Mouse (Mus musculus): ENCODE results near the gene Necab2.

The Necab2 gene

GRCm38 (mm10) chr8:119459724-119460123, 13.2 kb downstream of the Necab2 start:
- no peak for DNase-seq

DNA sequence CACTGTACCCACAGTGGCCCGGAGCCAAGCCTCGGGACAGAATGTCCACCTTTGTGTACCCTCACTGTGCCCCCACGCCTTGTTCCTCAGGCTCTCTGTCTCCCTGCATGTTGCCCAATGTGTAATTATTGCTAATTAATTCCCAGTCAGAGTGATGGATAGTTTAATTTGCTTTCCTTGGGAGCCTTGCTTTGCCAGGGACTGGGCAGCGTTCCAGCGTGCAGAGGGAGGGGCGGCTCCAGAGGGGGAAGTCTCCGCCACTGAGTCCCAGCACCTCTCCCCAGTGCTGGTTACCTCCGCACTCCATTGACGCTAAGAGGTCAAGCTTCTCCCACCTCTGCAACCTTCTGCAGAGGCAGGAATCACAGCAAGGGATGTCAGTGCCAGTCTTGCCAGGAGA, 14.8 kb downstream of the Necab2 start:
- no peak for DNase-seq

- no peak for DNase-seq
These were observed 17.2 kb downstream of the Necab2 start for GRCm38 (mm10) chr8:119463709-119464108.

GRCm38 (mm10) chr8:119466105-119466504, 19.6 kb downstream of the Necab2 start:
- peak; percentile 67 for DNase-seq

DNA sequence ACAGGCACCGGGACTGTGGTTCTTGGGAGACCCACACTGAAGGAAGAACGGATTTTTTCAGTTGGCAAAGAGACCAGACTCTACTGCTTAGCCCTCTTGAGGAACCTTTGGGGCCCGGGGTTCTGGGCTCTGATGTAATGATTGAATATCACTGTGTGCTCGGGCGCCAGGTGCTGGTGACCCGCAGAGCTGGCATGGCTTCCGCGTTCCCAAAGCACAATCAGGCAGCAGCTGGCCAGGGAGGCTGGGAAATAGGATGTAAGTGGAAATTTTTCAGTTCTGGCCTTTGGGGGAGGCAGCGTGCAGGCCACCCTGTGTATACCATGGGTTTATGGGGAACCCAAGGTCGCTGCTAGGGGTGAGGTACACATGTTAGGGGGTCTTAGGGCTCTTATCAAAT, 20.3 kb downstream of the Necab2 start:
- no peak for DNase-seq

GRCm38 (mm10) chr8:119468091-119468490, 21.6 kb downstream of the Necab2 start:
- no peak for DNase-seq

DNA sequence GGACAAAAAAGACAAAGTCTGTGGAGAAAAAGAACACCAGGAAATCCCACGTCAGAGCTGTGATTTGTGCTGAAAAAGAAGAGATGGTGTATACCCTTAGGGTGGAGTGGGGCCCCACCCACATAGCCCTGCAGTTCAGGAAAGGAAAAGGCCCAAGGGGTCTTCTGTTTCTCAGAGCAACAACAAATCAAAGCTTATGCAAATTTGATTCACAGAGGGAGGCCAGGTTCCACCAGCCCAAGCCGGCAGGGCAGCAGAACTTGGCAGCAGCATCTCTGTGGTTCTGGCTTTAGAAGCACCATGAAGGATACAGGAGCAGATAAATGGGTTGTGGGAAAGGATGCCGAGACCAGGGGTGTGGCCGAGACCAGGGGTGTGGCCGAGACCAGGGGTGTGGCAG, 32.2 kb downstream of the Necab2 start:
- DNase-seq: no peak

GRCm38 (mm10) chr8:119484145-119484896, 37.8 kb downstream of the Necab2 start:
- DNase-seq: no peak

DNA sequence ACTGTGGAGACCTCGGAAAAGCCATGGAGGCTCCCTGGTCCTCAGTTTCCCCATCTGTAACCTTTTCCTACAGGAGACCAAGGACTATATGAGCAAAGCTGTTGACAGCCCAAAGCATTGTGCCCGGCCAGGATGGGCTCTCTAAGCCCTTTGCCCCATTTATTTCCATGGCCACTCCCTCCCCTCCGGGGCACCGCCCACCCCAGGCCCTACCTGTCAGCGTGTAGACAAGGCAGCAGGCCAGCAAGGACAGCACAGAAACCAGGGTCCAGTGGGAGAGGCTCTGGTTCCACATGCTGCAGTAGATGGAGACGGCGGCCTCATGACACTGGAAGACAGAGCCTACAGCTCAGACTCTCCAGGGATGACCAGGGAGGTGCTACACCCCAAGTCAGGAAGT, 40.6 kb downstream of the Necab2 start:
- no peak for DNase-seq

DNA sequence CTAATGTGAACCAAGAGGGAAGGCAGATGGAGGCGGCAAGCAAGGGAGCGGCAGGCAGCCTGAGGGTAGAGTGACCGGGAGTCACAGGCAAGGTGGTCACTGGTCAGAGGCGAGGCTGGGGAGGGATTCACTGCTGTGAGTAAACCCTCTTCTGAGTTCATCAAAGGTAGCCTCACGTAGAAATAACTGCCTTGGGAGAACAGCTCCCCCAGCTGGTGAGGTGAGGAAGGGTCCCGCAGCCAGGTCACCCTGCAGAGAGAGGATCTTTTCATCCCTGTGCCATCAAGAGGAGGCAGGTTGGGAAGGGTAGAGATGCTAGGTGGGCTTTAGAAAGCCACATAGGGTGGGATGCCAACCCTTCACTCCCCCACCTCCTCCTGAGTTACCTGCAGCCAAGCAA, 50.3 kb downstream of the Necab2 start:
- peak; percentile 80 for DNase-seq

DNA sequence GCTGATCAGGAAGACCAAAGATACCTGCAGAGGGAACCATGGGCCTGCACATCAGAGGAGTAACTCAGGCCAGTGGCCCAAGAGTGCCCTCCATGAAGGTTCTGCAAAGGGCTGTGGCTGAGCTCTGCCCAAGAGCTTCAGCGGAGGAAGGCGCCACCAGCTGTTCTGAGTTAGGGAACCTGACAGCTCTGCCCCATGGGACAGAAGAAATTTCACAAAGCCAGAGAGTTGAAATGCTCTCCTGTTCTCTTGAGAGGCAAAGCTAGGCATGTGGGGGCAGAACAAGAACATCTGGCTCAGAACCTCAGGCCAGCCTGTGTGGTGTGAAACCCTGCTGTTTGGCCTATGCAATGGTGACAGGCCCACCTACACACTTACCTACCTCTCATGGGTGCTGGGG, 53.3 kb downstream of the Necab2 start:
- DNase-seq: no peak

GRCm38 (mm10) chr8:119501598-119501997, 55.1 kb downstream of the Necab2 start, which contains the start of gene Slc38a8:
Gene Slc38a8, minus strand, starts transcription at chr8:119501698.
- DNase-seq: no peak

DNA sequence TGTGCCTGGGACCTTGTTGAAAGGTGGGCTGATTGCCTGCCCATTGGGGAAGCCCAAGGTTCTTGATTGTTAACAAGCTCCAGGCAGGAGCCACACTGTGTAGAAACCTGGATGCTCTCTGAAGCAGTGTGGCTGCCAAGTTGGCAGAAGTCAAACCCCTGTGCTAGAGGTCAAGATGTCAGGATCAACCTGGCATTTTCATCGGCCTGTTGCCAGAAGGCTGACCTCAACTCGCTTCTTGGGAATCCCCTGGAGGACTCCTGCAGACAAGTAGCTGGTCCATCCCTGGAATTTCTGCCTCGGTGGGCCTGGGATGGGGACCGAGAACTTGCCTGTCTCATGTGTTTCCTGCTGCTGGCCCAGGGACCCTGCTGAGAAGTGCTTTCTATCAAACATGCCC, 55.6 kb downstream of the Necab2 start:
- DNase-seq: no peak

GRCm38 (mm10) chr8:119503191-119503767, 56.8 kb downstream of the Necab2 start:
- no peak for DNase-seq

DNA sequence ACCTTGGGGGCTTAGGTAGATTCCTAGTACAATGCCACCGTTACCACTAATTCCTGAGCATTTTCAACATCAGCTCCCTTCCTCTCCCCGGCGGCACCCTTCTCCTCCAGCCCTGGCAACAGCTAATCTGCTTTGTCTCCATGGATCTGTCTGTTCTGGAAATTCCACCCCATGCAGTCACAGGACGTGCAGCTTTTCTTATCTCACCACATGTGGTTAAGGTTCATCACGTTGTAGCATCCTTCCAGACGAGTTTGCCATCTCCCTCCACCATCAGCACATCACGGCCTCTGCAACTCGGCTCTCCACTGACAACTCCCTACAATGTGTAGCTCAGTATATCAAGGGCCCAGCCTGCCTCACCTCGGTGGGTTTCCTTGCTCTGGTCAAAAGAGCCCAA, 59.0 kb downstream of the Necab2 start:
- no peak for DNase-seq

DNA sequence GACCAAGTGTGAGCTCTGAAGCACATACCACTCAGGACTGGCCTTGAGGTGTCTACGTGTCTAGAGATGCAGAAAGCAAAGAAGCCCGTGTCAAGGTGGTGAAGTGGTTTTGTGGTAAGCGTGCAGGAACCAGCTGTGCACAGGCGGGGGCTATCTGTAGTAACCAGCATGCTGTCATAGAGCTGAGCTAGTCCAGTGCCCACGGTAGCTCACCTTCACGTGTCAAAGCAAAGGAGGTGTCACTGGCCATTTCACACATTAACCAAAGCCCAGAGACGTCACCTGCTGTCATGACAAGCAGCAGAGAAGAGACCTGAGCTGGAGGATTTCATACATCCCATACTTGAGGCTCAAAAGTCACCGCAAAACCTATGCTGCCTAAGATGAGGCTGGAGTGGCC, 59.6 kb downstream of the Necab2 start:
- DNase-seq: no peak

GRCm38 (mm10) chr8:119510471-119510870, 64.0 kb downstream of the Necab2 start:
- no peak for DNase-seq

DNA sequence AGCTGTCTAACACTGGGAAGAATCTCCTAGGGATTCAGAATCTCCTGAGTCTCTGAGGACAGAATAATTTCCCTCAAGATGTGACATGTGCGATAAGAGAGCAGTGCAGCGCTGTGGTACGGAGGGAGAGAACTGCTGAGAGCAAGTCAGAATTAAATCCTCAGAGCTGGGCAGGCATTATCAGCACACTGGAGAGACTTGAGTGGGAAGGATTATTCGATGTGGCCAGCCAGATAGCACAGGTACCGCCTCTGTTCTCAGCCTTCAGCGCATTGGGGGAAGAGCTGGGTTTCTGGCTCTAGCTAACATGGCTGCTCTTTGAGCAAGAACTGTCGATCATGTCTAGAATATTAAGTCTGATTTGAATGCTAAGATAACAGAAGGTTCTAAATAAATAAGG, 65.2 kb downstream of the Necab2 start:
- no peak for DNase-seq

DNA sequence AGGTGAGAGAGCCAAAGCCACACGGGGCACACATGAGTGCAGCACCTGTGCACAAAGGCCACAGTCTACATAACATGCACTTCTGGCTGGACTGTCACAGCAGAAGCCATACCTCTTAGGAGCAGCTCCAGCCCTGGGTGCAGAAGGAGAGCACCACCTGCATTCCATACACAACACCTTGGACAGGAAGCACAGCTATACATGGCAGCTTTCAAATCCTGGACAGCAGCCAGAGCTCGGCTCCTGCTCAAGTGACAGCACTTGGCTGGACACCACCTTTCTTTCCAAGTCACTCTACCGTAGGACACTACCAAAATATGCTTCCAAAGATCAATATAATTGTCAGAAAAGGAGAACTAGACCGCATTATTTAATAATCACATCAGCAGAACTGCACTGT, 66.9 kb downstream of the Necab2 start:
- no peak for DNase-seq

GRCm38 (mm10) chr8:119514940-119515339, 68.4 kb downstream of the Necab2 start:
- DNase-seq: no peak

GRCm38 (mm10) chr8:119515767-119516166, 69.2 kb downstream of the Necab2 start:
- no peak for DNase-seq

DNA sequence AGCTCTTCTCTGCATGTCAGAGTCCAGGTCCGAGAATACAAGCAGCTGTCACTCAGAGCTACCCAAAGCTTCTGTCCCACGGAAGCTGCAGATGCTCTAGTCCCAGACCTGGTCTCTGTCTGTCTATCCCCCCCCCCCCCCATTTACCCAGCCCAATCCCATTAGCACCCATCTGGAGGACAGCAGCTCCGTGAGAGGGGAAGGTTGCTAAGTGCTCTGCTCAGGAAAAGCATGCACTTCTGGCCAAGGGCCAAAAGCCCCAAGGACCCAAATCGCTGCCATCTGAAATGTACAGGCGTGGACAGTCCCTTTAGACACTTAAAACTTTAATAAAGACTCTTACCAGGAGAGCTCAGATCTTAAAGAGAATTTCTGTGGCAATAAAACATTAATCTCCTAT, 70.2 kb downstream of the Necab2 start:
- no peak for DNase-seq

DNA sequence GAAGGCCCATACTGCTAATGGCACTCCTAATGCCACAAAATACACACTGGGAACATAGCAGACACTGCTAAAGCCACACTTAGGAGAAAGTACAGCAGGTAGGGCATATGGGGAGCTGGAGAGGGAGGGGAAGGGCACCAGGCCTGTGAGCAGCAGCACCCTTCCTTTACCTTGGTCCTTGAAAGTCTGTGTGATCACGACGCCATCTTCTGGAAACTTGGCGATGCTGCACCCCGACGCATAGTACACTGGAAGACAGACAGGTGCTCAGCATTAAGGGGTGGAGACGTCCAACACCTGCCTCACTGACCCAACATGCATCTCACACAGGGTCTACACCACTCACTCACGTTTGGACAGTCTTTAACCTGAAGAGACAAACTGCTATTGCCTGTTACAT, 73.6 kb downstream of the Necab2 start:
- DNase-seq: no peak
